Mouse (Mus musculus) adrenal gland, adult 18-20 months (tissue): ENCODE results near the gene Trim60. TPM values are rescaled to one million over a fixed set of nuclear protein-coding genes. Genes with fewer than 3 reads are reported as not detected.

Source experiments
- DNase-seq, 2 experiments: peaks; one replicate each; pipeline ENCODE4 v3.0.0; 2021 to 2022; ENCODE audit warnings: low spot score in 2 of 2
- total RNA-seq, 2 experiments: library from RNA; stranded (reverse); gene quantifications; 1 replicate in 1 of 2; 2 replicates in 1 of 2; pipeline ENCODE4 v1.2.3; 2021

Trim60 gene
- total RNA-seq, 2 experiments from 2014 or later: not detected

DNA sequence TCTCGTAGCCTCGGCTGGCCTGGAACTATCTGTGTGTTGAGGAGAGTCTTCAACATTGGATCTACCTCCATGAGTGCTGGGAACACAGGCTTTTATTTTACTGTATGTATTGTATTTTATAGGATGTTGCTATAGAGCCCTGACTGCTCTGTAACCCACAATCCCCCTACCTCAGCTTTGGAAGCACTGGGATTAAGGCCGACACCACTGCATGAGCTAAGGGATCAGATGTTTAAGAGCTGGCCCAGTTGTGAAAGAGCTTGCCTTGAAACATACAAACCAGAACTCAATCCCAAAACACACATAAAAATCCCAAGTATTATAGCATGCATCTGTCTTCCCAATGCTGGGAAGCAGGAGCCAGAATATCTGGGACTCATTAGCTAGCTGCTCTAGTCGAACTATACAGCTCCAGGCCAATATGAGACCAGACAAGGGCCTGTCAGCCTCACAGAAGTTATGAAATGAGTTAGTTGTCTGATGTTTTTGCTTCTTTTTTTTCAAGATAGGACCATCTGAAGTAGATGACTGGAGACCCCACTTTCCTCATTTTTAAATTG, 19.5 kb downstream of the Trim60 start:
- DNase-seq: no peak

DNA sequence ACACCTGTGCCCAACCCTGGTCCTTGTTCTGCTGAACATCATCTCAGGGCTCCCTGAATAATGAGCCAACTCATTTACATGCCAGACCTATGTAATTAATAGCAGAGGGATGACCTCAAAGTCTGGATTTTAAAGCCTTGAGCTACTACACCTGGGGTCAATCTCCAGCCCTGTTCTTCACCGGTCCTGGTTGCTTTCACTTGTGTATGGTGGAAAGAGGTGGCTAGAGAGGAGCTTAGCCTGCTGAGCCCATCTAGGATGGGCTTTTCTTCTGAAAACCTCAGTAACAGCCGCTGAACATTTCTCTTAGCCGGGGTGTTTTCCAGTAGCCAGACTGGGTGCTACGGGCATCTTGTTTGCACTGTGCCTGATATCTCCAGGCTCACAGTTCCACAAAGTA, 30.7 kb downstream of the Trim60 start, which contains the start of gene Trim75:
TSS of gene Trim75 (minus strand) at position 101 of the 400 bp plus-strand sequence.
- no peak for DNase-seq

DNA sequence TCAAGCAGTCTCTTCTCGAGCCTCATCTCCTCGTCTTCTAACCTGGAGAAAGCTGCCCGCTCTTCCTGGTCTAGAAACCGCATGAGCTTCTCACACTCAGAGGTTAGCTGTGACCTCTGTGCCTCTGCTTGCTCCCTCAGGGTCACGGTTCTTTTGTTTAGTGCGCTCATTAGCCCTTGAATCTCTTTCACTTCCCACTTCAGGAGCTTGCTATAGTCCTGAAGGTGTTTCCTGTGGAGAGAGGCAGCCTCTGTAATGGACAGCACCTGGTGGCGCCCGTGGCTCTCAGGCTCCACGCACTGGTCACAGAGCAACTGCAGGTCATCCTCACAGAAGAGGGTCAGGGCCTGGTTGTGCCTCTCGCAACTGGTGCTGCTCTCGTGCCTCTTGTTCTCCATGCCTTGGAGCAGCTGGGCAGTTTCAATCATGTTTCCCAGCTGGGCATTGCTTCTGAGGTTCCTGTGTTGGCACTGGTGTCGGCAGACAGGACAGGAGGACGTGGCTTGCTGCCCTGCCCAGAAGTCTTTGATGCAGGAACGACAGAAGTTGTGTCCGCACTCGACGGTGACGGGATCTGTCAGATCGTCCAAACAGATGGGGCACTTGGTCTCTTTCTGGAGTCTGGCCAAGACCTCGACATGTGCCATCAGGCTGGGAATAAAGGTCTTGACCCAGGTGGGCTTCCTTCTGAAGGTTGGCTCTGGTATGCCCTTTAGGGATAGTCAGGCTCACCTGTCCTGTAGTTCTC, 35.1 kb downstream of the Trim60 start:
- no peak for DNase-seq

DNA sequence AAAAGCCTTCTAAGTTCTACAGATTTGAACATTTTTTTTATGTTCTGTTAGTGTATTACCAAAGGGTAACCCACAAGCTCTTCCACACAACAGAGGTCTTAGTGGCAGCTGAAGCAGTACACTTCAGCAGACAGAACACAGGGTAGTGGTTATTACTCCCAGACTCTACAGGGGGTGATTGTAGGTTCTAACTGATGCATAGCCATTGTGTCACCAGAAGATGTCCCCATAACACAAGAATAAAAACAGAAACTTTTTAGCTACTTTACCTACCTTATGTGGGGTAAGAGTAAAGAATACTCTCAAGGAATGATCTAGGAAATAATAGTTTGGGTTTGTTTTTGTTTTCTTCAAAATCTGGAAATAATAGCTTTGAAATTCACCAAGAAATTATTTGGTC, 55.5 kb downstream of the Trim60 start:
- no peak for DNase-seq

DNA sequence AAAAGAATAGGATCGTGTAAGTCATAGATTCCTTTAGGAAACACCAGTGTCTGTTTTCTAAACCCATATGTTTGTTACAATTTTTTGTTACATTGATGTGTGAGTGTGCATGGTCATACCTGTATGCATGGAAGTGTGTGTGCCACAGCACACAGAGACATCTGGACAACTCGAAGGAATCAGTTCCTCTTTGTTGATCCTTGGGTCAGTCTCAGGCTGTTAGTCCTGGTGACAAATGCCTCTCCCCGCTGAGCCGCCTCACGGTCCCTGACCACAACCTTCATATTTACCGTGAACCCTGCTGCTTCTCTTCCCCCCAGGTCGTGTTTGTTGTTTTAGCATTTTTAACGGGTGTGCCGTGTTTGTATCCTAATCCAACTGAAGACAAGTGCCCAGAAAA, 59.4 kb downstream of the Trim60 start:
- DNase-seq: no peak

DNA sequence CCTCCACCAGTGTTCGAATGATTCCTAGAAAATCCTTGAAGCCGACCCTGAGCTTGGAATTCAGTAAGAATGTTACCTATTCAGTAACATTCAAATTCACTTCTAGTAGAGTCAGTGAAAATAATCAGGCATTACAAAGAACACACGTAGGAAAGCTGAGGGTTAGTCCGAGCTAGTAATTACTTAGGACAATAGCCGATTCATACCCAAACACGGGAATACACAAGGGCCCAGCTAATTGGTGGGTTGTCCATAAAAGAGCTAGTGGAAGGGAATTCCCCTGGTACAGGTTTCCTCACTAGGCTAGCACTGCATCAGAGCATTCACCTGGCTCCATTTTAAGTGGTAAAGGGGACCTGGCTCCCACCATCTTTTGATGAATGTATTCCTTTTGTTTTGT, 66.3 kb downstream of the Trim60 start:
- no peak for DNase-seq

Other genes with a start within 250 kb of the Trim60 start
- gene Klhl2, start 168.6 kb downstream of the Trim60 start, total RNA-seq: 10 to 100 TPM; 53.2 to 76.0 TPM
- 10 to 100 TPM; 32.4 to 50.5 TPM for gene Tmem192, start 71.4 kb downstream of the Trim60 start, total RNA-seq
- not detected for gene Trim75, start 30.8 kb downstream of the Trim60 start, total RNA-seq
- not detected for gene Trim61, start 61 bp downstream of the Trim60 start, total RNA-seq
- not detected for gene Apela, start 18.8 kb upstream of the Trim60 start, total RNA-seq
- not detected for gene Gm10663, start 56.4 kb upstream of the Trim60 start, total RNA-seq
- gene BC030870, start 111.0 kb upstream of the Trim60 start, total RNA-seq: not detected